Mouse (Mus musculus): ENCODE measurements around the gene Diaph3.

GRCm38 (mm10) chr14:86678179-86678780 is 462.8 kb downstream of the Diaph3 start:
- TF ChIP-seq CTCF (IDR thresholded peaks at IDR 0.05; ENCODE audit: insufficient read depth, low read length), result no peak
- TF ChIP-seq POLR2A (IDR thresholded peaks at IDR 0.05; ENCODE audit: borderline replicate concordance, extremely low read depth, low read depth, low read length), result no peak

All from lung, adult 2 months (tissue).